Mouse (Mus musculus): ENCODE measurements around the gene Rpl13a. TPM values are rescaled to one million over a fixed set of nuclear protein-coding genes. Genes with fewer than 3 reads are reported as not detected.

Rpl13a gene
- 2,649 TPM for polyA plus RNA-seq (2017; shearing (Covaris generic))

DNA sequence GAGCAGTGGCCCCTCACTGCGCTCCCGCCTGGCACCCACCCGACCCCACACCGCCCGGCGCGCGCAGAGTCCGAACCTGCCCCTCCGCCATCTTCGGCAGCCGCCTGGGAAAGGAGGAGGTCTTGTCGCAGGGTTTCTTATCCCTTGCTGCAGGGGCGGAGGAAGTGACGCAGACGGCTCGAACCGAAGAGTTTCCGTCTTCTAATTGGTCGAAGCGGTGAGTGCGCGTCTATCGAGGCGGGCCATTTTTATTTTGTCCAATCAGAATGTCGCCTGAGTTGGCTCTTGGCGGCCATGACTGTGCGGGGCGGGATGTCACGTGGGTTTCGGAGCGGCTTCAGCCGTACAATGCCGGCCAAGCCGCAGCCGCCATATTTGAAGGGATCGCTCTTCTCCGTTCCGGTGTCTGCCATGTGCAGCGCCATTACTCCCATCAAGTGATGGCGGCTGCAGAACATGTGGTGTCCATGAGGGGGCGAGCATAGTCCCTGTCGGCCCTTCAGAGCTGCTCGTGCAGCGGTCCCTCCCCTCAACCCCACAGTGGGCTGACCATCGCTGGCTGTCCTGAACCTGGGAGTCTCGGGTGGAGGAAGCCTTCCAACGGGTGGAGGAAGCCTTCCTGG lies at the start of gene Rpl13a:
Gene Rpl13a (minus strand): TSS at position 138 of the 623 bp plus-strand sequence.

DNA sequence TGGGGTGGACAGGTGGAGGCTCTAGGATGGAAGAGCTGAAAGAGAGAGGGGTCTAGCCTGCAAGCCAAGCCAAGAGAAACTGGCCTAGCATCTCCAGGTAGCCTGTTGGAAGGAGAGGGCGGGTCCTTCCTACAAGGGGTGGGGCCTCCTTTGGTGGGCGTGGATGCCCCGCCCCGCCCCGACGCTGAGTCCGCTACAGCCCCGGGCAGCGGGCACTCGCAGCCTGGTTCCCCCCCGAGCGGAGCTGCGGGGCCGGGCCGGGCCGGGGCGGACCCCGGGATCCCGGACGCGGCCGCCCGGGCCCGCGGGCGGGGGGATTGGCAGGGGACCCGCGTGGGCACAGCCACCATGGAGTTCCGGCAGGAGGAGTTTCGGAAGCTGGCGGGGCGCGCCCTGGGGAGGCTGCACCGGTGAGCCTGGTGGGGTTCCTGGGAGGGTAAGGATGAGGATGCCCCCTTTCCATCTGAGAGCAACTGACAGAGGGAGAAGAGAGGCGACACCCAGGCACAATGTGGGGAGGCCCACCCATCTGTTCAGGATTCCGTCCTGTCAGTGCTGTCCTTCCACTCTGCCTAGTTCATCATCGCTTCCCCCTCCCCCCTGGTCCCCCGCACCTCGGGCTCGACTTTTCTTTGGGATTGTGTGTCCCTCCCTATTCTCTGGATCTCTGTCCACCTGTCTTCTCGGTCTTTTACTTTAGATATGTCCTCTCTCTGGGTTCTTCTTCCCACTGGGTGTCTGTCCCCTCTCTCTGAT lies 35.4 kb upstream of the Rpl13a start, which contains the start of gene Slc17a7:
Gene Slc17a7 (plus strand): TSS at position 215 of the 756 bp plus-strand sequence.

DNA sequence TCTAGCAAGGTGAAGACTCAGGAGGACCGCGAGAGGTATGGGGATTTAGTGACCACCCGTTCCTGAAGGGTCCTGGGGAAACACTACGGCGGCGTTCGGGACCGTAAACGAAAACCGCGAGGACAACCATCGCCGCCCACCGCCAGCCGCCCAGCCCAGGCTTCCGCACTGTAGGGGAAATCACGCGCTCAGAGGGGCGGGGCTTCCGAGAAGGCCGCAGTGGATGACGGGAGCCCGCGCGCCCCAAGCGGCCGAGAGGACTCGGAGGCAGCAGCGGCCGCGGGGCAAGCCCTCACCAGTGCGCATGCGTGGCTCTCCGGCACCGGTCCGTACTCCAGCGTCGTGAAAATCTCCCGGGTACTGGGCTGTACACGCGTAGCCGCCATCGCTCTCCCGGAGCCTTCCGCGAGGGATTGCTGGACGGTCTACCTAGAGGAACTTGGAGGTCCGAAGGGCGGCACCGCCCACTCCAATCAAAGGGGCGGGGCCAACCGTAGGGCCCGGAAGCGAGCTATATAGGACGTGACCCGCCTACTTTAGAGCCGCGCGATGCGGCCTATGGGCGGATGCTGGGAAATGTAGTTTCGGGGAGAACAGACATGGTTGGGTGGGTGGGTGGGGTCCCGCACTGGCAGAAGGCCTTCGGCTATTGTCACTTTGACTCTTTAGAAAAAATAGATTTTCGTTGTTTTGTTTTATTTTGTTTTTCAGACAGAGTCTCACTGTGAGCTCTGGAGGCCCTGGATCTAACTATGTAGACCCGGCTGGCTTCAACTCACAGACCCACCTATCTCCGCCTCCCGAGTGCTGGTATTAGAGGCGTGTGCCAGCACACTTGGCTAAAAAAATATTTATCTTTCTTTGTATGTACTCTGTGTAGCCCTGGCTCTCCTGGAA lies 25.8 kb upstream of the Rpl13a start, which contains the start of the genes Pih1d1 and Aldh16a1:
Gene Pih1d1 (plus strand): TSS at position 208 of the 897 bp plus-strand sequence.
Gene Aldh16a1 (minus strand): TSS at position 489 of the 897 bp plus-strand sequence.

DNA sequence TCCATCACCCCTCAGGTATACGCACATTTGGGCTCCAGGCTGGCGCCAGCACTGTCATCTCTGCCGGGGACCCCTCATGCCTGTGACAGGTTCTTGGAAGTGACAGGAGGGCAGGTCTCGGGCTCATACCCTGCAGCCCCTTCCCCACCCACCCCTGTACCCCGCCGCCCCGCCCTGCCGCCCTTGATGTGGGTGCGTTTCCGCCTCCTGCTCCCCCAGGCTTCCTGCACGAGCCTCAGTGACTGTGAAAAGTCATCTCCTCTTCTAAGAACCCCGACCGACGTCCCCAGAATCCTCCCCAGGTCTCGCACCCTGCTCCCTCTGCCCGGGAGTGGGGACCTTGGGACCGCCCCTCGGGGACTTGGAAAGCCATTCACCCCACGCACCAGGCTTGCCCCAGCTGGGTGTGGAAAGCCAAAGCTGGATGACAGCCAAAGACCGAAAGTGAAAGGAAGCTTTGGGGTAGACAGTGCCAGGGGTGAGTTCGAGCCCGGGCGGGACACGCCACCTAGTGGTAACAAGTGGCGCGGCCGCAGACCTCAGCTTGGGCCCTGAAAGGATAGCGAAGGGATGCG lies 7.5 kb upstream of the Rpl13a start, which contains the start of the genes Gm45713 and Flt3l:
Gene Gm45713 (minus strand): TSS at position 239 of the 575 bp plus-strand sequence.
Gene Flt3l (minus strand): TSS at position 440 of the 575 bp plus-strand sequence.

GRCm38 (mm10) chr7:45124224-45125143 lies 4.1 kb downstream of the Rpl13a start, which contains the start of gene Rps11:
Gene Rps11 (minus strand): TSS chr7:45124439.

DNA sequence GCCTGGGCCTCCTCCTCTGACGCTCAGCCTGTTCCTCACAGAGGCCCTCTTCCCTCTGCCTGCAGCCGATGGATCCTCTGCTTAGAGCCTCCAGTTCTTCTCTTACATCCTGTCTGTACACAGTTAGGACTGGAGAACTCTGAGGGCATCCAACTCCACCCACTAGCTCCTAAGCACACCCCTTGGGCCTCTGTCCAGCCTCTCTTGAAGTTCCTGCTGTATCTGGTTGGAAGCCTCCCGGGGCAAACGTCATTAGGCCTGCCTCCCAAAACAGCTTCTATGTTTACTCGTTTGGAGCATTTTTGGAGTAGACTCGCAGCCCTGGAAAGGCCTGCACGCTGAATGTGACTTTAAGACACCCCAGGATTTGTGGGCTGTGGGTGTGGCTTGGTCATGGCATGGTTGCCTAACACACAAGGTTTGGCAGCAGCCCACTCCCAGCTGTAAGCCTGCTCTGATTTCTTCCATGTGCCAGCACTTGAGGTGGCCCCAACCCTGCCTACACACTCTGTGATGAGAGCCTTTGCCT lies 24.8 kb downstream of the Rpl13a start, which contains the start of gene Fcgrt:
Gene Fcgrt (minus strand): TSS at position 200 of the 529 bp plus-strand sequence.

GRCm38 (mm10) chr7:45092048-45092447 lies 36.5 kb downstream of the Rpl13a start, which contains the start of gene Rcn3:
Gene Rcn3 (minus strand): TSS chr7:45092221.

Other genes starting within 250 kb of the Rpl13a start
- gene Med25, start 236.0 kb downstream of the Rpl13a start, polyA plus RNA-seq (2017; shearing (Covaris generic)): 40.3 TPM
- 48.2 TPM for gene Fuz, start 232.7 kb downstream of the Rpl13a start, polyA plus RNA-seq (2017; shearing (Covaris generic))
- 33.7 TPM for gene Ap2a1, start 199.3 kb downstream of the Rpl13a start, polyA plus RNA-seq (2017; shearing (Covaris generic))
- gene Tsks, start 185.6 kb downstream of the Rpl13a start, polyA plus RNA-seq (2017; shearing (Covaris generic)): not detected
- gene Cpt1c, start 153.9 kb downstream of the Rpl13a start, polyA plus RNA-seq (2017; shearing (Covaris generic)): 0.42 TPM
- 182 TPM for gene Prmt1, start 142.2 kb downstream of the Rpl13a start, polyA plus RNA-seq (2017; shearing (Covaris generic))
- 257 TPM for gene Irf3, start 131.1 kb downstream of the Rpl13a start, polyA plus RNA-seq (2017; shearing (Covaris generic))
- 32.8 TPM for gene Bcl2l12, start 130.0 kb downstream of the Rpl13a start, polyA plus RNA-seq (2017; shearing (Covaris generic))
- gene Scaf1, start 112.4 kb downstream of the Rpl13a start, polyA plus RNA-seq (2017; shearing (Covaris generic)): 30.0 TPM
- gene Rras, start 110.8 kb downstream of the Rpl13a start, polyA plus RNA-seq (2017; shearing (Covaris generic)): 8.7 TPM
- 4.7 TPM for gene Prr12, start 75.9 kb downstream of the Rpl13a start, polyA plus RNA-seq (2017; shearing (Covaris generic))
- gene Nosip, start 66.3 kb downstream of the Rpl13a start, polyA plus RNA-seq (2017; shearing (Covaris generic)): 126 TPM
- gene Prrg2, start 66.1 kb downstream of the Rpl13a start, polyA plus RNA-seq (2017; shearing (Covaris generic)): 3.9 TPM
- gene Rcn3, start 36.5 kb downstream of the Rpl13a start, polyA plus RNA-seq (2017; shearing (Covaris generic)): 124 TPM
- 6.3 TPM for gene Fcgrt, start 24.9 kb downstream of the Rpl13a start, polyA plus RNA-seq (2017; shearing (Covaris generic))
- gene Rps11, start 4.3 kb downstream of the Rpl13a start, polyA plus RNA-seq (2017; shearing (Covaris generic)): 3,104 TPM
- not detected for gene Gm45713, start 7.5 kb upstream of the Rpl13a start, polyA plus RNA-seq (2017; shearing (Covaris generic))
- 220 TPM for gene Flt3l, start 7.7 kb upstream of the Rpl13a start, polyA plus RNA-seq (2017; shearing (Covaris generic))
- 55.1 TPM for gene Pih1d1, start 25.5 kb upstream of the Rpl13a start, polyA plus RNA-seq (2017; shearing (Covaris generic))
- gene Aldh16a1, start 25.8 kb upstream of the Rpl13a start, polyA plus RNA-seq (2017; shearing (Covaris generic)): 64.8 TPM
- gene Slc17a7, start 35.2 kb upstream of the Rpl13a start, polyA plus RNA-seq (2017; shearing (Covaris generic)): not detected
- not detected for gene Gfy, start 50.8 kb upstream of the Rpl13a start, polyA plus RNA-seq (2017; shearing (Covaris generic))
- not detected for gene Pth2, start 52.2 kb upstream of the Rpl13a start, polyA plus RNA-seq (2017; shearing (Covaris generic))
- 0.12 TPM for gene Ccdc155, start 76.1 kb upstream of the Rpl13a start, polyA plus RNA-seq (2017; shearing (Covaris generic))
- 16.3 TPM for gene Dkkl1, start 83.4 kb upstream of the Rpl13a start, polyA plus RNA-seq (2017; shearing (Covaris generic))
- 3.0 TPM for gene Tead2, start 87.0 kb upstream of the Rpl13a start, polyA plus RNA-seq (2017; shearing (Covaris generic))
- 641 TPM for gene Cd37, start 110.4 kb upstream of the Rpl13a start, polyA plus RNA-seq (2017; shearing (Covaris generic))
- not detected for gene Slc6a16, start 112.3 kb upstream of the Rpl13a start, polyA plus RNA-seq (2017; shearing (Covaris generic))
- not detected for gene Slc6a21, start 148.8 kb upstream of the Rpl13a start, polyA plus RNA-seq (2017; shearing (Covaris generic))
- 11.7 TPM for gene Trpm4, start 205.0 kb upstream of the Rpl13a start, polyA plus RNA-seq (2017; shearing (Covaris generic))
- gene Hrc, start 206.5 kb upstream of the Rpl13a start, polyA plus RNA-seq (2017; shearing (Covaris generic)): not detected
- 0.12 TPM for gene Ppfia3, start 238.3 kb upstream of the Rpl13a start, polyA plus RNA-seq (2017; shearing (Covaris generic))
- 0.89 TPM for gene Lin7b, start 241.8 kb upstream of the Rpl13a start, polyA plus RNA-seq (2017; shearing (Covaris generic))

Data from activated CD4-positive, CD25-positive, alpha-beta regulatory T cell, adult 9 weeks (primary cell).